Mouse (Mus musculus) brain, embryonic 14.5 days (tissue): ENCODE measurements around the gene Gpam.

Source experiments
- CTCF ChIP-seq: fragments of 200-500 bp; IDR thresholded peaks from 2 replicates; pipeline ENCODE4 v1.5.1; 2012; ENCODE audit warnings: inconsistent platforms, mild to moderate bottlenecking, moderate library complexity, borderline replicate concordance; ENCODE audit not compliant: insufficient read depth, insufficient read length; ENCODE audit errors: extremely low read depth
- POLR2A ChIP-seq: fragments of 200-500 bp; IDR thresholded peaks from 2 replicates; pipeline ENCODE4 v1.6.1; 2012; ENCODE audit warnings: mild to moderate bottlenecking, inconsistent platforms, borderline replicate concordance; ENCODE audit not compliant: poor library complexity, insufficient read depth, insufficient read length, severe bottlenecking; ENCODE audit errors: extremely low read depth

DNA sequence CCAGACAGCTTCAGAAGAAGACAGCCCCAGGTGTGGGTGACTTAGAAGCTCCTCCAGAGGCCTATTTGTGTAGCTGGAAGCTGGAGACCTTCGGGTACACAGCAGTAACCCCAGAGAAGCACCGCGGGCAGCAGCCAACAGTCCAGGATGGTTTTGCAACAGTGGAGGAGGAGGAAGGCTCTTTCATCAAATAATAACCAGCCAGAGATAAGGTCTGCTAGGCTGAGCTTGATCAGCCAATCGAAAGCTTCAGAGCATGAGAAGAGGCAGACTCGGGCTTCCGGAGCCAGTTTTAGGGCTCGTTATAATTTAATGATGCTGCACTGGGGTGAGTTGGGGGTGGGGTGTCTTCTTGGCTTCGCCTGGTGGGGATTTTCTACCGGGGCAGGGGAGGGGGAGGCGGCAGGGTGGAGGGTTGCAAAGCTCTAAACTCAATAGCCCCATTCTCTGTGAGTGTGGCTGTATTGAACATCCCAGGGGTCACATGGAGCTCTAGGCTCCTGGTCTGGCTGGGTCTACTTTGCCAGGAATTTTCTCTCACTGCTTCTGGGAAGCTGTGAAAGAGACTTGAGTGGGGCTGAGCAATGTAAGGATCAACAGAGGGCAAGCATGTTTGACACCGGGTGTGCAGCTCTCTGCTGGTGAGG, at the start of gene Gpam:
- TF ChIP-seq CTCF, result no peak
- no peak for TF ChIP-seq POLR2A
